Mouse (Mus musculus) cerebellum, adult 2 months (tissue): ENCODE results near the gene Tigar. TPM values are rescaled to one million over a fixed set of nuclear protein-coding genes. Genes with fewer than 3 reads are reported as not detected.

Experiments
- DNase-seq, 2 experiments: peaks; one replicate each; pipeline ENCODE4 v3.0.0; 2021
- H3K27ac ChIP-seq: fragments of 200-500 bp; 2 replicates; pipeline ENCODE4 v1.5.1; 2012; ENCODE audit warnings: low read length, control low read depth, inconsistent platforms; ENCODE audit not compliant: insufficient read depth
- H3K27me3 ChIP-seq: fragments of 200-500 bp; 2 replicates; pipeline ENCODE4 v1.6.1; 2012; ENCODE audit warnings: inconsistent platforms, mild to moderate bottlenecking, low read length, moderate library complexity; ENCODE audit not compliant: control insufficient read depth, insufficient read depth
- H3K4me1 ChIP-seq: fragments of 200-500 bp; 2 replicates; pipeline ENCODE4 v1.6.1; 2011; ENCODE audit warnings: low read length; ENCODE audit not compliant: control insufficient read depth, insufficient read depth
- H3K4me3 ChIP-seq: fragments of 200-500 bp; replicated peaks from 2 replicates; pipeline ENCODE3; 2011; ENCODE audit warnings: mild to moderate bottlenecking, low read depth, low read length, control low read depth; ENCODE audit not compliant: insufficient read depth
- CTCF ChIP-seq: fragments of 200-500 bp; IDR thresholded peaks from 2 replicates; pipeline ENCODE4 v1.5.1; 2011; ENCODE audit warnings: low read depth, mild to moderate bottlenecking, control low read depth, low read length, moderate library complexity, borderline replicate concordance; ENCODE audit not compliant: insufficient read depth
- POLR2A ChIP-seq: fragments of 200-500 bp; IDR thresholded peaks from 2 replicates; pipeline ENCODE4 v1.6.1; 2011; ENCODE audit warnings: low read length, control low read depth, borderline replicate concordance; ENCODE audit not compliant: insufficient read depth
- WGBS: fragments of 180-500 bp; shearing (Covaris S2); methylation state at CpG from one replicate; pipeline ENCODE4 v1.1.7; 2018; 5-methylcytosine and 5-hydroxymethylcytosine counted together
- polyA plus RNA-seq: library from polyadenylated mRNA; depleted of rRNA; stranded (reverse); fragments of >200 nt; gene quantifications from 2 replicates; pipeline ENCODE4 v1.2.3, GENCODE M21; 2012

Gene Tigar
- polyA plus RNA-seq, 1 experiment: 19.6 TPM

GRCm38 (mm10) chr6:127146322-127146947, 37.1 kb upstream of the Tigar start:
- WGBS: 47% methylated on average over 3 of the region's 3 CpGs
- DNase-seq: no peak
- Histone ChIP-seq H3K4me3 (no peak overlapping the region), H3K4me1 (peaks cover 1% of the 10 kb centered on the region; the same call in 1 of the 2 replicates), H3K27me3 (peaks cover 5% of the 10 kb centered on the region; the same call in 1 of the 2 replicates), H3K27ac (no peak overlapping the region)
- TF ChIP-seq CTCF (no peak), POLR2A (no peak)

GRCm38 (mm10) chr6:127145464-127146190, 36.3 kb upstream of the Tigar start:
- Histone ChIP-seq H3K27me3 (peaks cover 4% of the 10 kb centered on the region; the same call in 1 of the 2 replicates), H3K27ac (no peak overlapping the region), H3K4me1 (no peaks in the 10 kb centered on the region), H3K4me3 (no peak overlapping the region)
- DNase-seq: no peak
- WGBS: 75% methylated on average over 20 of the region's 20 CpGs
- TF ChIP-seq POLR2A (no peak), CTCF (no peak)

DNA sequence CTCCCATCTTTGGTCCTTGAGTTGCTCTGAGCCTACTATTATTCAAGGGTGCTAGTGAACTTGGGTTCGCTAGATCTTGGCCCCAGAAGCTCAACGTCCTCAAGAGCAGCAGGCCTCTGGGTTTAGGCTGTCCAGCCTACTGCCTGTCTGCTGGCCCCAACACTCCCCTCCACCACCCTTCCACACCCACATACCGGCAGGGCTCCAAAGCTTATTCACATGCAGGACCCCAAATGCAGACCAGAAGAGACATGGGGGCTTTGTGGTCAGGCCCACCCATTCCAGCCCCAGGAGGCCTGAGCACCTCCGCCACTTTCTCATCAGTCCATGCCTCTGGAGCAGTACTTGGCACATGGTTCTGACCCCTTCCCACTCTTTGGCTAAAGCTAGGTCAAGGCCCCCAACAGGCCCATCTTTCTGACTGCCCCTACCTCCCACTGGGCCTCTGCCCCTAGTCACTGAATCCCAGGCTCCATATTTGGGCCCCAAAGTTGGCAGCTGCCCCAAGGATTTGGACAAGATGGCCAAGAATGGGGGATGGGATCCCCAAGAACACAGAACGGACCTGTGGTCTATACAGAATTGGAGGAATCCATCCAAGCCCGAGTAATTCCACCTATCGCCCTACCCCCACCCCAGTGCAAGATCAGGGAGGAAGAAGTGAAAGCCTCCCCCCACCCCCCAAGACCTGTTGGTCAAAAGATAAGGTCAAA, 34.4 kb upstream of the Tigar start:
- 66% methylated on average over 7 of the region's 7 CpGs for WGBS
- no peaks in the 10 kb centered on the region for H3K4me1 ChIP-seq
- H3K27ac ChIP-seq: no peak overlapping the region
- DNase-seq: no peak
- TF ChIP-seq CTCF: no peak
- TF ChIP-seq POLR2A: no peak
- peaks cover 2% of the 10 kb centered on the region; the same call in 1 of the 2 replicates for H3K27me3 ChIP-seq
- H3K4me3 ChIP-seq: no peak overlapping the region

DNA sequence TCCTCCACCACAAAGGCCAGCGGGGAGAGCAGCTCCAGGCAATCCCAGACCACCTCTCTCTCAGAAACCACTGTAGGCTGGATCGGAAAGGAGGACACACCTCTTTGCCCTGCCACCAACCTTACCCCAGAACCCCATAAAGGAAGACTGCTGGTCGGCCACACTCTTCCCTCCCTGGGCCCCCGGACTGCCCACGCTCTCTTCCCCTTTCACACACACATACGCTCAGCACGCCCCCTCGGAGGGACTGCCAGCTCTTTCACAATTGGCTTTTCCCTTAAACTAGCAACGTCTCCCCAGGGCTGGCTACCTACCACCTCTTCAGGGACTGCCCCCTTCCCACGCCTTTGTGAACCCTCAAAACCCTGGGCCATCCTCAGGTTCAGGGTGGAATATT, 33.8 kb upstream of the Tigar start:
- Histone ChIP-seq H3K4me3 (no peak overlapping the region), H3K27me3 (no peaks in the 10 kb centered on the region), H3K27ac (no peak overlapping the region), H3K4me1 (no peaks in the 10 kb centered on the region)
- TF ChIP-seq CTCF (no peak), POLR2A (no peak)
- WGBS: 63% methylated on average over 10 of the region's 10 CpGs
- no peak for DNase-seq

- no peak for TF ChIP-seq POLR2A
- peak; percentile 65; the same call in 1 of the 2 replicates for TF ChIP-seq CTCF
- H3K4me1 ChIP-seq: no peaks in the 10 kb centered on the region
- WGBS: 13% methylated on average over 10 of the region's 10 CpGs
- DNase-seq: peak; percentile 34 to 37
- H3K27me3 ChIP-seq: no peaks in the 10 kb centered on the region
- H3K27ac ChIP-seq: no peak overlapping the region
- no peak overlapping the region for H3K4me3 ChIP-seq
These were observed 33.1 kb upstream of the Tigar start for GRCm38 (mm10) chr6:127142154-127143123.

GRCm38 (mm10) chr6:127138962-127139361, 29.6 kb upstream of the Tigar start:
- Histone ChIP-seq H3K27ac (no peak overlapping the region), H3K27me3 (no peaks in the 10 kb centered on the region), H3K4me1 (no peaks in the 10 kb centered on the region; the same call in 1 of the 2 replicates), H3K4me3 (no peak overlapping the region)
- DNase-seq: no peak
- WGBS: 73% methylated on average over 11 of the region's 11 CpGs
- TF ChIP-seq CTCF: no peak
- no peak for TF ChIP-seq POLR2A

- no peaks in the 10 kb centered on the region; the same call in 1 of the 2 replicates for H3K27me3 ChIP-seq
These were observed 24.3 kb upstream of the Tigar start for GRCm38 (mm10) chr6:127133433-127134245.

More at GRCm38 (mm10) chr6:127133433-127134245, 24.3 kb upstream of the Tigar start:
- TF ChIP-seq CTCF: no peak
- TF ChIP-seq POLR2A: no peak
- Histone ChIP-seq H3K4me1 (no peaks in the 10 kb centered on the region; the same call in 1 of the 2 replicates), H3K27ac (no peak overlapping the region), H3K4me3 (no peak overlapping the region)
- no peak for DNase-seq
- WGBS: 16% methylated on average over 16 of the region's 16 CpGs
